Mouse (Mus musculus) gastrocnemius, postnatal 25 days (tissue): ENCODE measurements around the gene Agtr1a. TPM values are rescaled to one million over a fixed set of nuclear protein-coding genes. Genes with fewer than 3 reads are reported as not detected.
A peak's percentile ranks its signal among the peaks of the same experiment; 100 is the strongest.

Experiments used
- DNase-seq: peaks from one replicate; pipeline ENCODE4 v3.0.0; 2022
- long read RNA-seq, 2 experiments: library from polyadenylated mRNA; stranded (forward); transcript quantifications; one replicate each; pipeline ENCODE4 v2.0.0; 2021
- total RNA-seq, 2 experiments: library from RNA; stranded (reverse); gene quantifications; 1 replicate in 1 of 2; 2 replicates in 1 of 2; pipeline ENCODE4 v1.2.3; 2021

Agtr1a gene
- total RNA-seq = 1 to 10 TPM; 3.6 to 4.4 TPM
- long read RNA-seq, experiment 1, partial matches to known transcripts = 0 of 3 reads
- long read RNA-seq, experiment 1, other reads (novel, unspliced or antisense) = 1 of 3 reads
- long read RNA-seq, experiment 2, partial matches to known transcripts = 0 of 3 reads
- long read RNA-seq, experiment 2, other reads (novel, unspliced or antisense) = 0 of 3 reads

DNA sequence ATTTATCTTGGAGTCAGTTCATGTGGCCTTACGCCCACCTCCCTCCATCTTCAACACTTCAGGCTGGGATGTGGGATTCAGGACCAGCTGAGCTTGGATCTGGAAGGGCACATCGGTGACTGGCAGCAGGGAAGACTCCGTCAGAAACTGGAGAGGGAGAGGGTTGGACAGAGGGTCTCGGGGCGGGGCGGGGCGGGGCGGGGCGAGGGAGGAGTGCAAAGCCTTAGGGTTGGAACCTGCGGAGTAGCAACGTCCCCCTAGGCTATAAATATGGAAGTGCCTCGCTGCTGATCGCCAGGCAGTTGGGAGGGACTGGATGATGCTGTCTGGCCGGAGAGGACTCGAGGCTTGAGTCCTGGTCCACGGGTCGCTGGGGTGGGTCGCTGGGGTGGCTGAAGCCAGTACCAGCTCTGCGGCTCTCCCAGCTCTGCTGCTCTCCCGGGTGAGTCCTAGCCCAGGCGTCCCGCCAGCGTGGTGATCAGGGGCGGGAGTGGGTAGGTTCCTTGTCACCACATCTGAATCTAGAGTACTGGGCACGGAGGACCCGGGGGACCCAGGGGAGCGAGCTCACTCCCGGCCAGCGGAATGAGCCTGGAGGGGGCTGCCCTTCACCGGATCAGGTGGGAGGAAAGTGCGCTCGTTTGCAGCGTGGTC lies at the start of gene Agtr1a:
Agtr1a (plus strand) TSS at position 294 of the 654 bp plus-strand sequence.
- peak; percentile 49 for DNase-seq

DNA sequence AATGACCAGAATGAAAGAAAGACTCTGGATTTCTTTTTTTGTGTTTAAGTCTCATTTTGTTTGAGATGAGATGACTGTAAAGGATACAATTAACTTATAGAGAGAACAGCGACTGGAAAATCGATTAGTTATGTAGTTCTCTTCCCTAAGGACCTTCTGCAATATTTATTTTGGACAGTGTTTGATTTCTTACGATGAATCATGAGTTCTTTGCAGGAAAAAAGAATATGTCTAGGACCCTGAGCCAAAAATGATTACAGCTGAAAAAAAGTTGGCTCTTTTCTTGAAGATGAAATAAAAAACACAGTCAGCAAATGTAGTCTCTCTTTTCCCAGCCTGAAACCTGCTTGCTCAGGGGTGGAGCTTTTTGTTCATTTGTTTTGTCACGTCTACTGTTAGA lies 26.0 kb upstream of the Agtr1a start:
- no peak for DNase-seq

DNA sequence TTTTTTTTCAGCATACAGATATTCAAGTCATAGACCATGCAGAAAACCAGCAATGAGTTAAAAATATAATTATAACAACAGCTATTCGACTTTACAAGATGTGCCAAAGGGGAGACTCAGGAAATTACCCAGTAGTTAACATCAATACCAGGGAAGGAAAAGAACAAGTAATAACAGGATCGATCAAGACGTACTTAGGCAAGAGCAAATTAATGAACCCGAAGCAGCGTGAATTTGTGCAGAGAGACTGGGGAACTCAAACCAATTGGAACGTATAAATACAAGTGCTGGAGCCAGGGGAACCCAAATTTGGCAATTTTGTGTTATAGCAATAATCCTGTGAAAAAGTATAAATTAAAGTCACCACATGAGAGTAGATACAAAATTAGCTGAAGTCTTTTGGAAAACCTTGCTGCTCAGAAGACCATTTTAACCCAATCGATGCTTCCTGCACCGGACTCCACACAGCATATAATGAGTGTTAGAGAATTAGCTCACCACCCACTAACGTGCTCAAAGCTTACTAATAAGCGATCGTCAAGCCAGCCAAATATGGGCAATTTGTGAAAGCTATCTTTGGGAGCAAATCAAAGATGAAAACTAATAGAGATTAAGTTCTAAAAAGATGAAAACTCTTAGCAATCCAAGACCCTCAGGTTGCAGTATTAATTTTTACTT lies 11.4 kb upstream of the Agtr1a start:
- no peak for DNase-seq

DNA sequence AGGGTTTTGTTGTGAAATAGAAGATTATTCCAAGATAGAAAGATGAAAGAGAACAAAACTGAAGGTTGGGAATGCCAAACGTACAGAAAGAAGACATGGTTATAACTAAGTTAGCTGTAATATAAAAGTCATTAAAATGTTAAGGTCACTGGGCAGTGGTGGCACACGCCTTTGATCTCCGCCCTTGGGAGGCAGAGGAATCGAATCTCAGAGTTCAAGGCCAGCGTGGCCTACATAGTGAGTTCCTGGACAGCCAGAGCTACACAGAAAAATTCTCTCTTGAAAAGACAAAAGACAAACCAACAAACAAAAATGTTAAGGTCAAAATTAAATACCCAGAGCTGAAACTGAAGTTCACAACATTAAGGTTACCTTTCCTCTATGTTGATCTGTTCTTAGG lies 5.2 kb upstream of the Agtr1a start:
- no peak for DNase-seq

DNA sequence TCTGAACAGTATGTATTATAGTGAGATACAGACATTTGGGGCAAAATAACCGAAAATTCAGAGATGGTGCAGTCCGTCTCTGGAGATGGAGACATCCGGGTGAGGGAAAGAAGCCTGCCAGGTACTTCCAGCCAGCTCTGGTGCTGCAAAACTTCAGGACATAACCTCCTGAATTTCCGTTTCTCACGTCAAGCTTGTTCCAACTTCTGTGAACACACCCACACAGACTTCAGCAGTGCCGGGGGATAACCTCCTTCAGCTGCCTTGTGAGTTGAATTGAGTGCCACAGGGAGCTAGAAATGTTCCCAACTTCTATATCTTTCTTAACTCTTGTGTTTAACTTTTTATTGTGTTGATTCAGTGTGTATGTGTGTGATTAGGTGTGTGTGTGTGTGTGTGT lies 4.4 kb upstream of the Agtr1a start:
- DNase-seq = no peak

DNA sequence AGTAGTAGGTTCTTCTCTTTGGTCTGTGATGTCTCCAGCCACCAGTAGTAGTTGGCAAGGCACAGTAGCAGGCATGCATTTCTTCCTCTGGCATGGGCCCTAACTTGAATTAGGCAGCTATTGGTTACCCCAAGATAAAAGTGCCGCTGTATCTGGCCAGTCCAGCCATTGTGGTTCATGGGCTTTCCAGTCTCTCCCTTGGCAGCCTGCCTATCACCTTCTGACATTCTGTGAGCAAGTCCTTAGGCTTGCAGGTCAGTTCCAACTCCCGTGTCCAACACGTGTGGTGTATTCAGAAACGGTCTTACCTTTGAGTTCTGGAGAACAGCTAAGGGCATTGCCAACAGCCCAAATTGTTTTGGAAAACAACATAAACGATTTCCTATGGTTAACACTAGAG lies 3.7 kb upstream of the Agtr1a start:
- DNase-seq = no peak

DNA sequence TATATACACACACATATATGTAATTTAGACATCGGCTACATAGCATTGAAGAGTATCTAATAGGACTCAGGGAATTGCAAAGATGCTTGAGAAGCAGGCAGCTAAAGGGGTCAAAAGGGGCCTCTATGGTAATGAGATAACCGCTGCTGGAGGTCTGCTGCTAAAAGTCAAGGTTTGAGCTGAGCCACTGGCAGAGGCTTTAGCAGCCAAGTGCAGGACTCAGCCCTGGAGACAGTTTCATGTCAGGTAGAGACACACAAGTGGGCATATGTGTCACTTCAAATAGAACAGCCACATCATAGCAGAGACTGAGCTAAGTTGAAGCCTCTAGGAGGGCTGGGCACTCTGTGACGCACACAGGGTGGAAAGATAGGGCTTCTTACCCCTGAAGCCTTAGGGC lies 1.6 kb upstream of the Agtr1a start:
- no peak for DNase-seq

DNA sequence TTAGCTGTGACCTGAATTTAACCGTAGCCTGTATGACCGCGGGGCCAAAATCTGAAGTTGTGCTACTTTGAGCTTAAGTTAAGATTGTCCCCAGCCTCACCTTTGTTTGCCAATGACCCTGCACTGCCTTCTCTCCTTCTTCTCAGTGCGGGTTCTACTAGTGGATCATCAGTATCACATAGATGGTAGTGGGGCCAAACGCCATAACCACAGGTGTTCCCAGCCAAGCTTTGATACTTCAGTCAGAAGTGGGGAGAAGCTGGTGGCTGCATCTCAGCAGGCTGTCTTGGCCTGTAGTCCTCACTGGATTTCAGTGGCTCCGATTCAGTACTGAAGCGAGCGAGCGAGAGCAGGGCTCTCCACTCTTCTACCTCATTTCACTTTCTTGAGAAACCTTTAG lies 672 bp downstream of the Agtr1a start:
- DNase-seq = no peak

DNA sequence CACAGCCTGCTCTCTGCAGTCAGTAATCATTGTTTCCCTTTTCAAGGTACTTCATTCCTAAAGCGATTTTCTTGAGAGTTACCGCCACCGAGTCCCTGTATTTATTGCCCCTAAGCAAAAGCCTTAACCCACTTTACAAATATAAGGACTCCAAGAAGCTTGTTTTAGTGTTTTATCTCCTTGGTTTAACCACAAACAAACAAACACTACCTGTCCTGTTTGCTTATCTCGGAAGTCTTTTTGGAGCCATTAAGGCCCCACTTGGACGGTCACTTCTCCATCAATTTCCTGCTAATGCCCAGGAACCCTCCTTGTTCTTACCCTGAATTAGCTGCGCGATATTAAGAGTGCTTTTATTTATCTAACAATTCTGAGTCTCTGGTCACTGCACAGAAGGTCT lies 1.4 kb downstream of the Agtr1a start:
- no peak for DNase-seq

DNA sequence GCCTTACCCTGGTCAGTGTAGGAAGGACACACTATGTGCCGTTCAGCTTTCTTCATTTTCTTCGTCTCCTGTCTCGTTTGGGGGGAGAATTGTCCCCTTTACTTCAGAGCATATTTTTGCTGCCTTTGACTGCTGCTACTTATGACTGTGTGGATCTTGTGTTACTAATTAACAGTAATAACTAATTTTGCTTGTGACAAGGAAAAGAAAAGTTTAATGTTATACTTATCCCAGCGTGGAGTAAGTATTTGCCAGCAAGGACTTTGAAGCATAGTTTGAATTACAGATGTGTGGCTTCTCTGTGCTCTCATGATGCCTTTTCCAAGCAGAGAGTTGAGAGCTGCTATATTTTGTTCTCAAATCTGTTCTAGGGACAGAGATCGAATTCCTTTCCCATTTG lies 2.3 kb downstream of the Agtr1a start:
- DNase-seq = no peak

DNA sequence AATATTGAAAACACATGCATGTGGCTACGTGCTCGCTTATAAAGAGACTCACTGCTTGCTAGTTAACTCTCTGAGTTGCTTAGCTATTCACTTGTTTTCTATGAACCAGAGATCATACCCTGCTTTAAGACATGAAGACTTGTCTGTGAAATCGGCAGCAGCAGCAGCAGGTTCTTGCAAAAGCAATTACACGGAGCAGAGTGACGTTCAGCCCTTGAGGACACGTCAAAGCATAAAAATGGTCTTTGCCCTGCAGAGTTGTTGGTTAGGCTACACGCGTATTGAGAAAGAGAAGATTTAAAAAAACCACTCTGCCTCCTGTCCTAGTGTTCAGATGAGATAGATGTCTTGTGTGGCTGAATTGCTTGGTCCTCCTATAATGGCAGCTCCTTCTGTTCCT lies 3.7 kb downstream of the Agtr1a start:
- no peak for DNase-seq

DNA sequence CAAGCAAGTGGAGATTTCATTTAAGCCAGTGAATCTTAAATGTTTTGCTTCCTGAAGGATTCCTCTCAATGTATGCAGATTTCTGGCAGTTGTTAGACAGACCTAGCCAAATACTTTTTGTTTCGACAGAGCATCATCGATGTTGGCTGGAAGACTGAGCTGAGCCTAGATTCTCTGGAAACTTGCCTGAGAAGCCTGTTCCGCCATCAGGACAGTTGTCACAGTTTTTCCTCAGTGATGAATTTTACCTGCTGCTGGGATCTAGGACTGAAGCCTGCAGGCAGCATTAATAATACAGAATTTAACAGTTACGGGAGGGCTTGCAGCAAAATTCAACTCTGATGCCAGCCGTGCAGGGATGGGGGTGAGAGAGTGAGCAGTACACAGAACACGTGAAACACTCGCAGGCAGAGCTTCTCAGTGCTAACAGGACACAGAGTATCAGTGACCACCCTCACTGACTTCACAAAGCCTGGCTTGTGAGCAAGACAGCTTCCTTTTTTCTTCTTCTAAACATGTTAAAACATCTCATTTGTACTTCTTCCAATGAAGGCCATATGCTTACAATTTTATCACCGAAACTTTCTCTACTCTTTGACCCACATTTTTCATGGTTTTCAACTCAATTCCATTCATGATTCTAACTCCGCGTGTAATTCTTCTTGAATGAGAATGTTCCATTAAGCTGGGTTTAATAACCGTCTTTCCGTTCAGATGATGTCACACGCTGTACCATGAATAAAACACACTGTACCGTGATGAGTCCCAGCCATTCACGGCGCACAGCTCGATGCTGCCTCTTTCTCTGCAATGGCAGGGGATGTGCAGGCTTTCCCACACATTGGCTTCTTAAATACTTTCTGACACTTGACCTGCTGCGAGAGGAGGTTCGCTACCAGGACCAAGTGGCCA lies 6.0 kb downstream of the Agtr1a start:
- DNase-seq = no peak

DNA sequence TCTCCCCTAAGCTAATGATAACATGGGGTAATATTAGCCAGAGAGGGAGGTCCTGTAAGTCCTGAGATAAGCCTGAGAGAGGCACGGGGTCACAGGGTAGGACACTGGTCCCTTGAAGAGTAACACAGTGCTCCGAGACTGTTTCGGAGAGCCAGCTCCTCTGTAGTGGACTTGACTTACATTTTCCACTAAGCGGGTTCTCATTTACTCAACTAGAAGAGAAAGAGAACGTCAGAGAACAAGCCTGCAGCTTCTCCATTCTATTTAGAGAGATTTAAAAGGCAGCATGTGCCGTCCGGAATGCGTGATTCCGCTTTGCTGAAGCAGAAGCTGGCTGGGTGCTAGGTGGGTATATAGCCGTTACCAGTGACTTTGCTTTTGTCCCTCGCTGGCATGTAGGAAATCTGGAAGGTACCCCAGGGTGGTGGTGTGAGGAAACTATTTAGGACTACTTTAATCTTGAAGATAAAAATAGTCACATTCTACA lies 9.2 kb downstream of the Agtr1a start:
- no peak for DNase-seq

DNA sequence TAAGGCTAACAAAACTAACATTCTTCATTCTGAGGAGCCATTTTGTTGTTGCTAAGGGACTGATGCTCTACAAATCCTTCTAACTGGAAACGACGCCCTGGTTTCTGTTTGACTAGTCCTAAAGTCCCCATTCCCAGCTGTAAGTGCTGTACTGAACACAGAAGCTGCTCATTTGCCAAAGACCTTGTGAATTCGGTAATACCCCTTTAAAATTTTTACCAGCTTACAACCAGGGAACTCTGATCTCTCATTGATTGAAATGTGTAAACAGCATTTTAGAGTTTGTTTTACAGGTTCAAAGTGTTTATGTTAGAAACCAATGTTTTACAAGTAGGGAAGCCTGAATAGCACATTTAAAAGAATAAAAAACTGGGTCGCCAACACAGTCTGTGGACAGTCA lies 10.6 kb downstream of the Agtr1a start:
- DNase-seq = no peak

DNA sequence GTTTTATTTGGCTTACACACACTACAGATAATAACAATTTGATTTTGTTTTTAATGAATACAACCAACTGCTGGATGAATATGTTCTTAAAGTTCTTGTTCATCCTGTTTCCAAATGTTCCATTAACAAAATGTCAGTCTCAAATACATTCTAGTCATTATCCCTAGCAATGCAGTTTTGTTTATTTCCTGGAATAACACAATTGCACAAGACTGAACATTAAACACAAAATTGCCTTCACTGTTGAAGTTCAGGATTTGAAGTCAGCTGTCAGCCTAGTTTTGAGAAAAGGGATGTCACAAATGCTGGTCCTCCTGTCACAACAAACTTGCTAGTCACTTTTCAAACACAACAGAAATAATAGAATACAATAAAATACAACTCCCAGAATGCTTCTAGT lies 12.1 kb downstream of the Agtr1a start:
- no peak for DNase-seq

DNA sequence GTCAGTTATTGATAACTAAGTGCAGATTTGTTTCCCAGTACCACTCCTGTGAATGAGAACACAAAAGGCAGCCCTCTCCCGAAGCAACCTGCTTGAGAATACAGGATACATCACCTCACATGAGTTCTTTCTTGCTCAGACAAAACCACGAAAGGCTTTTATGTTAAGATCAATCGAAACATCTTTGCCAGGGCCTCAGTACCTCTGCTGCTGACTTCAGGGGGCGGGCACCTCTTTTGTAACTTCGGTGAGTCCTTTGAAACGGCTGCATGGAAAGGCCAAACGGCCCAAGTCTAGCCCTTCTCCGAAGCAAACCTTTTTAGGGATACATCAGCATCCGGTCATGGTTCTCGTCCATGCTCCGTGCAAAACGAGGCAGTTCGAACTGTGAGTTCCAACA lies 15.7 kb downstream of the Agtr1a start:
- no peak for DNase-seq

DNA sequence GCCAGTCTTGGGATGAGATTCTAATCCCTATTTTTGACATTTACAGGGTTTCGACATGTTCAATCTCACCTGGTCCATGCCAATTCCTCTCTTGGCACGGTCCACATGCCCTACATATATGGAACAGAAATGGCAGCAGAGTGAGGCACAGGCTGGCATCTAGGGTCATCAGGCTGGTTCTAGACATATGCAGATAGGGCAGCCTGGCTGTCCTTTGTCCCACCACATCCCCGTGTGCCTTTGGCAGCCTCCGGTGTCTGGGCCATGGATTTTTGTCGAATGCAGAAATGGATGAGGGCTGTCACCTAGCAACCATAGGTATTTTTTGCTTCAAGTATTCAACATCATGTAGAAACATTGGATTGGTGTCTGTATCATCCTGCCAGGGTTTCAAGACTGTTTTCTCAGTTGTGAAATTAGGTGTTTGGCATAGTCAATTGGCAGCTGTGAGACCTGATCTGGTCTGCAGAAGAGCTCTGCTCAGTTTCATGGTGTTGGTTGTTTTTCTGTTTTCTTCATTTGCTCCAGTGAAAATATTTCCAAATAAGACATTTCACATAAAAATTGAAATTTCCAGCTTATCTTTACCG lies 18.8 kb downstream of the Agtr1a start:
- DNase-seq = no peak

DNA sequence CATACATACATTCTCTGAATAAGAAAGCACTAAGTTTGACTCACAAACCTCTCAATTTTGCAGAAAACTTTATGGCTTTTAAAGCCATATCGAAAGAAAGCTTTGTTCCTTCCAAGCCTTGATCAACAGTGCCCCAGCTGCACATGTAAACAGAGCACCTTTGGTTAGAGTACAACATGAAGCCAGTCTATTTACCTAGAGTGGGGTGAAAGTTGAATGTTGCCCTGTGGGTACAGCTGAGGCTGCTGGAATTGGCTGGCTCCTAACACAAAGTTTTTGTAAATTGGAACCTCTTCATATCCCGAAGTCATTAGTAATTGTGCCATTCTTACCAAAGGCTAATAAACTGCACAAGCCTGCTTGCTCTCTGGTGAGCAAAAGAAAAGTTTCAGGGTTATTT lies 19.7 kb downstream of the Agtr1a start:
- no peak for DNase-seq

DNA sequence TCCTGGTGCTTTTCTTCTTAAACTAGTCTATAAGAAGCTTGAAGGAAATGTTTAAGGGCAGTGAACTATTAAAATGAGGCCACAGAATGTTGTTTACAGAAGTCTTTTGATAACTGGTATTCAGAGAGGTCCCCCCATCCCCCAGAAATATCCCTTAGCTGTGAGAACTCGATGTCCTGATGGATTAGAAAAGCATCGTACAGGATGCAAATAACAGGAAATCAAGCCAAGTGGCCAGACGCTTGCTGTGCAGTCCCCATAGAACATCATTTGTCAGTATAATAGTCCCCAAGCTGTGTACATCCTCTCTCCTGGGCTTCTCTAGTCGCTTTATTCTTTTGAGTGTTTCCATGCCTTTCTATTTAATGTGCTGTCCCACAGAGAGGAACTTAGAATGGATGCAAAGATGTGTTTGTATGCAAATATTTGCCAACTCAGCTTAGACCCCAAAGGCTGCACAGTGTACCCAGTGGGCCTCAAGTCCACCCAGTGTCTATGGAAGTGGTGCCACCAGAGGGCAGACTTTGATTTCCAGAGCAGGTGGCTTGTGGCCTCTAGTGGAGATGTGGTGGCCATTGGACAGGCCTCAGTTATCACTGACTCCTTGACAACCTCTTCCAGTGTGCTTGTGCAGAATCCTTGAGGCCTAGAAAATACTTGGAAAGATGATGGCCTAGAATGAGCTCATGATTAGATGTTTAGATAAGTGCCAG lies 22.4 kb downstream of the Agtr1a start:
- no peak for DNase-seq

DNA sequence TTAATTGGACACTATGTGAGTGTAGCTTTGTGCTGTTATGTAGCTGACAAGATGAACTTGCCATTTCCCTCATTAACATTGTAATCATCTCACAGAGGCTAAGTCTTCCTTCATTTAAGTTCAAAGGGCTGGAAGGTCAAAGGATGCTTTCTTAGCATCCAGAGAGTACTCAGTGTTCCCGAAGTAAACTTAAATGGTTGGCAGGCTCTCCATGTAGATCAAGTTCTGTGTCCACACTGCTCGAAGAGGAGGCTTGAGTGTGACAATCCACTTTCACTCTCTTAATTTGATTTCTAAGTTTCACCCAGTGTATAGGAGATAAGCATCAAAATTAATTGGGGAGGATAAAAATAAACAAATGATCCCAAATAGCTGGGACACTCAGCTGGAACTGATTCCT lies 23.6 kb downstream of the Agtr1a start:
- no peak for DNase-seq

DNA sequence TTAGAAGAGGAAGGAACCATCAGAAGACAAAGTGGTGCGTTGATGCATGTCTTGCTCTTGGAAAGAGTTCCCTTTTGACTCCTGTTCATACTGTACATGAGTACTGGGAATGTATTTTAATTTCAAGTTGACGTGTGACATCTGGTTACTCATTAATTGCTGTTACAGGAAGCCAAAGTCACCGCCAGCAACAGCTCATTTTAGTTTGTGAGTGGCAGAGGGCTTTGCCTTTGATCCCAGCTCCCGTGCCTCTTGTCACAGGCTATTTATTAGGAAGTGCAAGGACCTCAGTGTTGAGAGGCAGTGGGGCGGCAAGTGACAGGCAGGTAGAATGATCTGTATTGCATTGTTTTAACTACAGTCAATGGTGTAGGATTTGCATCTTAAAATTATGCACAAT lies 24.8 kb downstream of the Agtr1a start:
- DNase-seq = no peak

DNA sequence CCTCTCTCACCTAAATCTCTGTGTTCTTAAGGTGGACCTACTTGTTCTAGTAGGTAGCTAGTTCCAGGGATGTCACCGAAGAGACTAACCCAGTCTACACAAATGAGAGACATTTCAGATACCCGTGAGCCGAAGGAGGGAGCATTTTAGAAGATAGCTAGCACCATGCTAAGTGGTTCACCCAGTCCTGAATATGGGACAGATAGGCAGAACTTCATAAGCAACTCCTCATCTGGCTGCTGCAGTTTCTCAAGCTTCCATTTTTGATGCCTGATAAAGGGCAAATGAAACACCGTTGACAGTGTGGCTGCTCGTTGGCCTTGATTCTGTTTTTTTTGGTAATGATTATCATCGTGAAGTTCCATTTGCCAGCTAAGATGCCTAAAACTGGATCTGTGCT lies 25.8 kb downstream of the Agtr1a start:
- no peak for DNase-seq
